Mouse (Mus musculus): ENCODE results near the gene Psmd13. TPM values are rescaled to one million over a fixed set of nuclear protein-coding genes. Genes with fewer than 3 reads are reported as not detected.

Gene Psmd13
- polyA plus RNA-seq, 1 experiment from 2014 or later: 303 TPM

DNA sequence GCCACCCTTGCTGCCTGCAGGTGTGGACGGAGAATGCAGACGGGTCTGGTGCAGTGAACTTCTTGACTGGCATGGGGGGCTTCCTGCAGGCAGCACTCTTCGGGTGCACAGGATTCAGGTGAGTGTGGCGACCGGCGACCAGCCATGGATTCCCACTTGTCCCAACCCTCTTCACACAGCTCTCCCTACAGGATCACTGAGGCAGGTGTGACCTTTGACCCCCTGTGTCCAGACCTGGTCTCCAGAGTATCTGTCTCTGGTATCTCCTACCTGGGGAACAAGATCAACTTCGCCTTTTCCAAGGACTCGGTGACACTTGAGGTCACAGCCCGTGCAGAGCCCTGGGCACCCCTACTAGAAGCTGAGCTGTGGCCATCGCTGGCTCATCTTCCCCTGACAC, 64.5 kb downstream of the Psmd13 start:
- no peak overlapping the region for H3K9ac ChIP-seq (replicated peaks; ENCODE audit: low read depth, low read length)
- no peak overlapping the region for H3K27ac ChIP-seq (ENCODE audit: low read length)
- no peak overlapping the region for H3K4me3 ChIP-seq (replicated peaks; ENCODE audit: low read length)
- no peaks in the 10 kb centered on the region for H3K27me3 ChIP-seq (replicated peaks; ENCODE audit: control insufficient read depth, insufficient read depth, low read length)
- no peaks in the 10 kb centered on the region for H3K36me3 ChIP-seq (ENCODE audit: control insufficient read depth, insufficient read depth)
- peaks cover 7% of the 10 kb centered on the region for H3K4me1 ChIP-seq (replicated peaks; ENCODE audit: control insufficient read depth, insufficient read depth, low read length)
- H3K9me3 ChIP-seq (ENCODE audit: control insufficient read depth, low read length): no peaks in the 10 kb centered on the region
- no peak for ATAC-seq
- no peak overlapping the region for H3K4me2 ChIP-seq (ENCODE audit: low read length)
- 96% methylated on average over 10 of the region's 10 CpGs for WGBS

DNA sequence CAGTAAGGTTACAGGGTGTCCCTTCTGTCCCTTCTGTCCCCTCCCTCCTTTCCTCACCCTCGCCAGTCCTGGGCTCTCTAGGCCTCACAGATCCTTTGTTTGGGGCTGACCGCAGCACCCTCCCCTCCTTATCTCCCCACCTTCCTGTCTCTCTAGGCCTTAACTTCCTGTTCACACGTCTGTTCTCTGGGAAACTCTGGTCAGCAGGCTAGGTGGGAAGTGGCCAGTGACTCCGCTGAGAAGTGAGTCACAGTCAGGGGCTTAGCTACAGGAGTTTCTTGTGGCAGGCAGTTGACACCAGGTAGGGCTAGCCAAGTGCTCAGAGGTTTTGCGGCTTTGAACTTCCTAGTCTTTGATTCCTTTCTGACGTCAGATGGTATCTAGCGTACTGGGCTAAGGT, 65.2 kb downstream of the Psmd13 start:
- WGBS: 77% methylated on average over 7 of the region's 7 CpGs
- no peak overlapping the region for H3K4me3 ChIP-seq (replicated peaks; ENCODE audit: low read length)
- no peaks in the 10 kb centered on the region for H3K36me3 ChIP-seq (ENCODE audit: control insufficient read depth, insufficient read depth)
- H3K9me3 ChIP-seq (ENCODE audit: control insufficient read depth, low read length): no peaks in the 10 kb centered on the region
- H3K9ac ChIP-seq (replicated peaks; ENCODE audit: low read depth, low read length): no peak overlapping the region
- ATAC-seq: no peak
- no peak overlapping the region for H3K4me2 ChIP-seq (ENCODE audit: low read length)
- peaks cover 2% of the 10 kb centered on the region; the same call in 1 of the 2 replicates for H3K4me1 ChIP-seq (replicated peaks; ENCODE audit: control insufficient read depth, insufficient read depth, low read length)
- no peaks in the 10 kb centered on the region for H3K27me3 ChIP-seq (replicated peaks; ENCODE audit: control insufficient read depth, insufficient read depth, low read length)
- H3K27ac ChIP-seq (ENCODE audit: low read length): no peak overlapping the region

DNA sequence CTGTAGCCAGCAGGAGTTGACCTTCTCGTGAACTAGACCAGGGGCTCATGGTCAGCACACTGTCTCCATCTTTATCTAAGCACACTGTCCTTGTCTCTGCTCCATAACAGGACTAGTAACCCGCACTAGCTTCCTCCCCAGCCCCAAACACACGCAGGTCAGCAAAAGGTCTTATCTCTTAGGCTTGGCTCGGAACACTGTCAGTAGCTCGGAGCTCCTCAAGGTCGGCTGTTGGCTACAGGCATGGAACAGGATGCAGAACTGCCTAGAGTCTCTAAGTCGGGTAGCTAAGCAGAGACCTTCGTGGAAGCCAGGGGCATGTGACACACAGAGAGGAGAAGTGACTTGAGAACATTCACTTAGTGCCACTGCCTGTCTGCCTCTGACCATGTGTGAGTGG, 66.4 kb downstream of the Psmd13 start:
- Histone ChIP-seq H3K36me3 (ENCODE audit: control insufficient read depth, insufficient read depth) (no peaks in the 10 kb centered on the region), H3K27me3 (replicated peaks; ENCODE audit: control insufficient read depth, insufficient read depth, low read length) (no peaks in the 10 kb centered on the region), H3K4me1 (replicated peaks; ENCODE audit: control insufficient read depth, insufficient read depth, low read length) (no peaks in the 10 kb centered on the region), H3K9me3 (ENCODE audit: control insufficient read depth, low read length) (no peaks in the 10 kb centered on the region), H3K9ac (replicated peaks; ENCODE audit: low read depth, low read length) (no peak overlapping the region), H3K27ac (ENCODE audit: low read length) (no peak overlapping the region), H3K4me3 (replicated peaks; ENCODE audit: low read length) (no peak overlapping the region), H3K4me2 (ENCODE audit: low read length) (no peak overlapping the region)
- no peak for ATAC-seq
- 90% methylated on average over 8 of the region's 8 CpGs for WGBS

Other genes with a start within 250 kb of the Psmd13 start
- not detected in 2 replicates for gene Olfr53, start 235.5 kb upstream of the Psmd13 start, polyA plus RNA-seq (2015; fragmentation: Nextera tagmentation; extraction: Ambion mirVana)
- gene Olfr539, start 222.0 kb upstream of the Psmd13 start, polyA plus RNA-seq (2015; fragmentation: Nextera tagmentation; extraction: Ambion mirVana): not detected in 2 replicates
- gene Olfr45, start 200.0 kb upstream of the Psmd13 start, polyA plus RNA-seq (2015; fragmentation: Nextera tagmentation; extraction: Ambion mirVana): not detected in 2 replicates
- gene Olfr541, start 184.7 kb upstream of the Psmd13 start, polyA plus RNA-seq (2015; fragmentation: Nextera tagmentation; extraction: Ambion mirVana): not detected in 2 replicates
- gene Cyp2e1, start 118.2 kb upstream of the Psmd13 start, polyA plus RNA-seq (2015; fragmentation: Nextera tagmentation; extraction: Ambion mirVana): not detected in 2 replicates
- gene Syce1, start 94.1 kb upstream of the Psmd13 start, polyA plus RNA-seq (2015; fragmentation: Nextera tagmentation; extraction: Ambion mirVana): 0.34 and 0.40 TPM in 2 replicates
- 9.5 and 15.3 TPM in 2 replicates for gene Zfp941, start 59.8 kb upstream of the Psmd13 start, polyA plus RNA-seq (2015; fragmentation: Nextera tagmentation; extraction: Ambion mirVana)
- gene Urah, start 47.0 kb upstream of the Psmd13 start, polyA plus RNA-seq (2015; fragmentation: Nextera tagmentation; extraction: Ambion mirVana): not detected in 2 replicates
- gene Scgb1c1, start 36.4 kb upstream of the Psmd13 start, polyA plus RNA-seq (2015; fragmentation: Nextera tagmentation; extraction: Ambion mirVana): 1.7 TPM in 1 of 2 replicates, not detected in the other
- gene Odf3, start 34.2 kb upstream of the Psmd13 start, polyA plus RNA-seq (2015; fragmentation: Nextera tagmentation; extraction: Ambion mirVana): not detected in 2 replicates
- gene Gm45785, start 25.6 kb upstream of the Psmd13 start, polyA plus RNA-seq (2015; fragmentation: Nextera tagmentation; extraction: Ambion mirVana): not detected in 2 replicates
- gene Ric8a, start 25.0 kb upstream of the Psmd13 start, polyA plus RNA-seq (2015; fragmentation: Nextera tagmentation; extraction: Ambion mirVana): 91.2 and 101 TPM in 2 replicates
- 35.6 and 40.4 TPM in 2 replicates for gene Bet1l, start 24.4 kb upstream of the Psmd13 start, polyA plus RNA-seq (2015; fragmentation: Nextera tagmentation; extraction: Ambion mirVana)
- gene Sirt3, start 341 bp downstream of the Psmd13 start, polyA plus RNA-seq (2015; fragmentation: Nextera tagmentation; extraction: Ambion mirVana): 29.5 and 38.5 TPM in 2 replicates
- not detected in 2 replicates for gene Cox8b, start 18.5 kb downstream of the Psmd13 start, polyA plus RNA-seq (2015; fragmentation: Nextera tagmentation; extraction: Ambion mirVana)
- 0.68 and 0.71 TPM in 2 replicates for gene Nlrp6, start 38.9 kb downstream of the Psmd13 start, polyA plus RNA-seq (2015; fragmentation: Nextera tagmentation; extraction: Ambion mirVana)
- 8.9 and 10.1 TPM in 2 replicates for gene Pgghg, start 59.4 kb downstream of the Psmd13 start, polyA plus RNA-seq (2015; fragmentation: Nextera tagmentation; extraction: Ambion mirVana)
- 0.38 and 2.1 TPM in 2 replicates for gene Ifitm5, start 68.3 kb downstream of the Psmd13 start, polyA plus RNA-seq (2015; fragmentation: Nextera tagmentation; extraction: Ambion mirVana)
- not detected in 2 replicates for gene Gm45717, start 74.0 kb downstream of the Psmd13 start, polyA plus RNA-seq (2015; fragmentation: Nextera tagmentation; extraction: Ambion mirVana)
- 126 and 150 TPM in 2 replicates for gene Ifitm2, start 74.0 kb downstream of the Psmd13 start, polyA plus RNA-seq (2015; fragmentation: Nextera tagmentation; extraction: Ambion mirVana)
- gene Ifitm1, start 85.3 kb downstream of the Psmd13 start, polyA plus RNA-seq (2015; fragmentation: Nextera tagmentation; extraction: Ambion mirVana): 9.0 and 11.2 TPM in 2 replicates
- 21.0 and 26.1 TPM in 2 replicates for gene Ifitm3, start 128.8 kb downstream of the Psmd13 start, polyA plus RNA-seq (2015; fragmentation: Nextera tagmentation; extraction: Ambion mirVana)
- gene Ifitm6, start 136.0 kb downstream of the Psmd13 start, polyA plus RNA-seq (2015; fragmentation: Nextera tagmentation; extraction: Ambion mirVana): 0.40 and 0.57 TPM in 2 replicates
- gene Gm17387, start 147.2 kb downstream of the Psmd13 start, polyA plus RNA-seq (2015; fragmentation: Nextera tagmentation; extraction: Ambion mirVana): not detected in 2 replicates
- gene B4galnt4, start 179.1 kb downstream of the Psmd13 start, polyA plus RNA-seq (2015; fragmentation: Nextera tagmentation; extraction: Ambion mirVana): 45.4 and 53.0 TPM in 2 replicates
- 0.17 TPM in 1 of 2 replicates, not detected in the other for gene Pkp3, start 196.2 kb downstream of the Psmd13 start, polyA plus RNA-seq (2015; fragmentation: Nextera tagmentation; extraction: Ambion mirVana)
- gene Sigirr, start 218.6 kb downstream of the Psmd13 start, polyA plus RNA-seq (2015; fragmentation: Nextera tagmentation; extraction: Ambion mirVana): 2.1 TPM in 2 replicates
- gene Ano9, start 235.8 kb downstream of the Psmd13 start, polyA plus RNA-seq (2015; fragmentation: Nextera tagmentation; extraction: Ambion mirVana): 0.21 and 0.22 TPM in 2 replicates
- 74.9 and 78.9 TPM in 2 replicates for gene Ptdss2, start 240.4 kb downstream of the Psmd13 start, polyA plus RNA-seq (2015; fragmentation: Nextera tagmentation; extraction: Ambion mirVana)

All from forebrain, embryonic 16.5 days (tissue).